In the genomic region with DNA sequence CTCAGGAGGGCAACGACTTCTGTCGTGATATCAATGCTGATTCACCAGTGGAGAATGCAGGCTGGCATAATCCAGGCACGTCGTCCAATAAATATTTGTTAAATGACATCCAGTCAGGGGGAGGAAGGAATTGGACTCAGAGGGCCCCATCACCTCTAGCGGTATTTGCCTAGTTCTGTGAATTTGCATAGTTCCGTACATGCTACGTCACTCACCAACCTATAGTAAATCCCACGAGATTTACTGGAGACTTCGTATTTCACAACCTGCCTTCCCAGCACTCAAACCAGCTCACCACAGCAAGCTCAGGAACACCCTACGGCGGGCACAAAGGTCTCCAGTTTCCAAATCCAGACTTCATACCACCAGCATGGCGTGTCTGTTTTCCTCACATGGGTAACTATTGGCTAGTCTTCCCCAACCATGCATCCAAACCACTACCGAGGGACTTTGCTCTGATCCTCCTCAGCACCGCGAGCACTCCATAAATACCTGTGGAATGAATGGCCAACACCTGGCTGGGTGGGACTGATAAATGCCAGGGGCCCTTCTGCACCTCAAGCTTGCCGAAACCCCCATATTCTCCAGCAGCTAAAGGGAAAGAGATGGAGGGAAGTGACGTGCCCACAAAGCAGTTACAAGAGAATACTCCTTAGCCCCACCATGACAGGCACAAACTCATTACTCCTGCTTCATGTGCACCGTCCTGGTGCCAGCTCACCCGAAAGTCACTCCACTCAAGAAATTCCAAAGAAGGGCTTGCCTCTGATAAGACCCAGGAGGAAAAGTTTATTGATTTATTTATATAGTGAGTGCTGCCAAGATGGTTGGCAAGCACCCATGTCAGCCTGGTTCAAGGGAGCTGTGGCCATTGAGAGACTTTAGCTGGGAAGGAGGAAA, we compare ENCODE assay signal across 14 mouse cellular contexts. TPM values are rescaled to one million over a fixed set of nuclear protein-coding genes. Genes with fewer than 3 reads are reported as not detected.
DNase-seq lines count a peak whose midpoint lies in the region; ATAC-seq lines count a peak whose summit lies in the region.
"Had no signal": no experiment of that assay in that cellular context is flagged by ENCODE, and none has a peak within 500 bp of the region (broad histone marks: within the 10 kb centered on the region; RNA-seq: fewer than 3 reads in every experiment).

No protein-coding gene starts in this region.

- peaks cover 2% of the 10 kb centered on the region for H3K4me1 ChIP-seq in embryonic facial prominence, embryonic 15.5 days
- peaks cover 25% of the 10 kb centered on the region for H3K4me1 ChIP-seq in embryonic facial prominence, embryonic 10.5 days

- H3K27ac ChIP-seq in embryonic facial prominence, embryonic 15.5 days (replicated peaks), result no peak overlapping the region
- H3K27ac ChIP-seq in embryonic facial prominence, embryonic 10.5 days (replicated peaks), result no peak overlapping the region
- H3K27ac ChIP-seq: layer of hippocampus, adult 2 months had no signal

- no peak overlapping the region for H3K4me3 ChIP-seq in embryonic facial prominence, embryonic 15.5 days (replicated peaks)
- H3K4me3 ChIP-seq in embryonic facial prominence, embryonic 10.5 days, result no peak overlapping the region
- H3K4me3 ChIP-seq: erythroblast, embryonic 14.5 days; hindbrain, embryonic 13.5 days; layer of hippocampus, adult 2 months had no signal

- 79% methylated on average over 19 of the region's 19 CpGs for WGBS in embryonic facial prominence, embryonic 15.5 days
- 91% methylated on average over 19 of the region's 19 CpGs for WGBS in embryonic facial prominence, embryonic 10.5 days

- H3K36me3 ChIP-seq in embryonic facial prominence, embryonic 15.5 days, result no peaks in the 10 kb centered on the region
- peaks cover 8% of the 10 kb centered on the region; the same call in 1 of the 2 replicates for H3K36me3 ChIP-seq in embryonic facial prominence, embryonic 10.5 days (replicated peaks)

- H3K9me3 ChIP-seq in embryonic facial prominence, embryonic 15.5 days (replicated peaks), result no peaks in the 10 kb centered on the region
- H3K9me3 ChIP-seq in embryonic facial prominence, embryonic 10.5 days, result no peaks in the 10 kb centered on the region
- H3K9me3 ChIP-seq: hindbrain, embryonic 13.5 days had no signal

- H3K27me3 ChIP-seq in embryonic facial prominence, embryonic 15.5 days, result no peaks in the 10 kb centered on the region
- H3K27me3 ChIP-seq in embryonic facial prominence, embryonic 10.5 days (replicated peaks; ENCODE audit: low read depth, poor library complexity, severe bottlenecking), result no peaks in the 10 kb centered on the region
- H3K27me3 ChIP-seq: hindbrain, embryonic 13.5 days had no signal

- H3K9ac ChIP-seq in embryonic facial prominence, embryonic 15.5 days, result no peak overlapping the region
- H3K9ac ChIP-seq: hindbrain, embryonic 13.5 days had no signal

- peak; percentile 34; the same call in 1 of the 2 replicates for ATAC-seq in embryonic facial prominence, embryonic 15.5 days (ENCODE audit: insufficient number of reproducible peaks, low FRiP score, low TSS enrichment, low read depth)
- ATAC-seq: CD4-positive, CD25-positive, alpha-beta regulatory T cell, adult 4 months had no signal

- DNase-seq in embryonic facial prominence, embryonic 10.5 days (ENCODE audit: low spot score), result no peak
- peak; percentile 67 for DNase-seq in urinary bladder, postnatal 14 days (ENCODE audit: low spot score)
- DNase-seq in urinary bladder, postnatal 4 days (ENCODE audit: low spot score in 2 of 2), result no peak
- peak; percentile 60 for DNase-seq in lung, postnatal 10 days
- no peak for DNase-seq in B cell, adult 2 months
- DNase-seq in cerebellum, adult 11 months, result no peak
- DNase-seq in right cerebral cortex, adult 18-20 months, result no peak
- DNase-seq: left cerebral cortex, postnatal 4 days had no signal

- H3K4me2 ChIP-seq in embryonic facial prominence, embryonic 15.5 days (replicated peaks), result no peak overlapping the region
- H3K4me2 ChIP-seq: heart, embryonic 11.5 days; hindbrain, embryonic 13.5 days had no signal

RNA-seq across cellular contexts. Expression of a gene that starts 9.3 kb away (rescaled TPM):
- 6.9 and 7.2 TPM in 2 replicates for polyA plus RNA-seq in embryonic facial prominence, embryonic 15.5 days (2015; fragmentation: Nextera tagmentation; extraction: Ambion mirVana)
- 4.2 and 4.4 TPM in 2 replicates for polyA plus RNA-seq in embryonic facial prominence, embryonic 10.5 days (2016; fragmentation: Nextera tagmentation; extraction: Ambion mirVana)

Comparison
In these comparisons a context has a peak if more than half of its experiments do, and no peak if none do; other contexts are left out.
1. DNase-seq: peak in urinary bladder, postnatal 14 days (single experiment) and lung, postnatal 10 days (single experiment); none in embryonic facial prominence, embryonic 10.5 days (single experiment), urinary bladder, postnatal 4 days (0 of 2), B cell, adult 2 months (0 of 2), cerebellum, adult 11 months (single experiment) and right cerebral cortex, adult 18-20 months (single experiment).